Mouse (Mus musculus) liver, embryonic 14.5 days (tissue): Measurements from ENCODE around the gene Anxa2.

Experiments
- CTCF ChIP-seq: IDR thresholded peaks from 2 replicates; pipeline ENCODE4 v1.5.1; 2016; ENCODE audit warnings: antibody characterized with exemption, low read depth, control low read depth
- EP300 ChIP-seq: IDR thresholded peaks from 2 replicates; pipeline ENCODE4 v1.6.1; 2016; ENCODE audit warnings: antibody characterized with exemption, low read depth

GRCm38 (mm10) chr9:69454691-69455090 is 1.3 kb downstream of the Anxa2 start:
- TF ChIP-seq CTCF = no peak
- TF ChIP-seq EP300 = no peak
